Mouse (Mus musculus) forebrain, postnatal 0 days (tissue): ENCODE results near the gene Tmbim7. TPM values are rescaled to one million over a fixed set of nuclear protein-coding genes. Genes with fewer than 3 reads are reported as not detected.

Experiments used
- ATAC-seq: fragments of 200-750 bp; cut with Nextera tagmentation; 2 replicates; pipeline ENCODE4 v1.8.0; 2017; ENCODE audit warnings: mild to moderate bottlenecking, moderate library complexity
- DNase-seq: peaks from one replicate; pipeline ENCODE4 v3.0.0-alpha.2; 2015
- H3K27ac ChIP-seq: fragments of 300-500 bp; sonication (generic); 2 replicates; pipeline ENCODE4 v1.5.1; 2014; ENCODE audit warnings: low read depth, mild to moderate bottlenecking, antibody characterized with exemption, low read length, moderate library complexity, mixed read lengths
- H3K27me3 ChIP-seq: fragments of 300-500 bp; sonication (generic); 2 replicates; pipeline ENCODE4 v1.6.1; 2014; ENCODE audit warnings: mild to moderate bottlenecking, low read length, mixed read lengths; ENCODE audit not compliant: insufficient read depth
- H3K36me3 ChIP-seq: fragments of 300-500 bp; sonication (generic); 2 replicates; pipeline ENCODE4 v1.6.1; 2014; ENCODE audit warnings: mild to moderate bottlenecking, moderate library complexity; ENCODE audit not compliant: insufficient read depth
- H3K4me1 ChIP-seq: fragments of 300-500 bp; sonication (generic); 2 replicates; pipeline ENCODE4 v1.6.1; 2014; ENCODE audit warnings: antibody characterized with exemption; ENCODE audit not compliant: insufficient read depth
- H3K4me2 ChIP-seq: fragments of 300-500 bp; sonication (generic); 2 replicates; pipeline ENCODE4 v1.6.1; 2014; ENCODE audit warnings: low read depth, mild to moderate bottlenecking, moderate library complexity
- H3K4me3 ChIP-seq: fragments of 300-500 bp; sonication (generic); 2 replicates; pipeline ENCODE4 v1.5.1; 2014; ENCODE audit warnings: low read depth, low read length, mixed read lengths
- H3K9ac ChIP-seq: fragments of 300-500 bp; sonication (generic); 2 replicates; pipeline ENCODE4 v1.6.1; 2014; ENCODE audit warnings: mild to moderate bottlenecking
- H3K9me3 ChIP-seq: fragments of 300-500 bp; sonication (generic); 2 replicates; pipeline ENCODE4 v1.6.1; 2016; ENCODE audit warnings: low read length
- CTCF ChIP-seq: sonication (generic); IDR thresholded peaks from 2 replicates; pipeline ENCODE4 v1.5.1; 2016; ENCODE audit warnings: antibody characterized with exemption, control low read depth, low read depth
- WGBS: fragments of 180-500 bp; shearing (Covaris S2); extraction: QIAGEN DNeasy Blood & Tissue Kit; methylation state at CpG from one replicate; pipeline ENCODE4 v1.1.7; 2014; 5-methylcytosine and 5-hydroxymethylcytosine counted together
- microRNA-seq, 2 experiments: library from miRNA; unstranded; fragments of <30 nt; microRNA quantifications; one replicate each; pipeline ENCODE4; 2016
- polyA plus RNA-seq: library from polyadenylated mRNA; unstranded; fragments of >200 nt; fragmentation: Nextera tagmentation; extraction: Ambion mirVana; gene quantifications from 2 replicates; pipeline ENCODE4 v1.2.1, GENCODE M21; 2015
- total RNA-seq: library from RNA; depleted of rRNA; stranded (reverse); fragments of >200 nt; gene quantifications from 2 replicates; pipeline ENCODE4 v1.2.3, GENCODE M21; 2014; rRNA removed

Tmbim7 gene
- total and polyA plus RNA-seq, 2 experiments from 2014 or later = not detected

GRCm38 (mm10) chr5:3728820-3729219, 77.8 kb downstream of the Tmbim7 start:
- Histone ChIP-seq H3K4me2 (no peak overlapping the region), H3K9ac (no peak overlapping the region), H3K9me3 (no peaks in the 10 kb centered on the region), H3K4me3 (no peak overlapping the region), H3K27ac (no peak overlapping the region), H3K27me3 (no peaks in the 10 kb centered on the region), H3K4me1 (no peaks in the 10 kb centered on the region), H3K36me3 (peaks cover 6% of the 10 kb centered on the region)
- no peak for DNase-seq
- 69% methylated on average over 5 of the region's 5 CpGs for WGBS
- no peak for ATAC-seq
- no peak for TF ChIP-seq CTCF

Small RNAs within 50 kb of the gene (microRNA-seq; reads per million reads assigned to microRNA genes)
- gene Gm22926 = 0 reads per million in 2 experiments
- 0 reads per million in 2 experiments for gene Gm26238

Other genes with a start within 250 kb of the Tmbim7 start
- 36.5 and 41.5 TPM in 2 replicates for gene Fam133b, start 107.3 kb upstream of the Tmbim7 start, total RNA-seq
- 21.9 and 22.9 TPM in 2 replicates for gene Fam133b, start 107.3 kb upstream of the Tmbim7 start, polyA plus RNA-seq
- 4.9 and 5.2 TPM in 2 replicates for gene 1700109H08Rik, start 79.6 kb upstream of the Tmbim7 start, total RNA-seq
- 0.69 and 1.1 TPM in 2 replicates for gene 1700109H08Rik, start 79.6 kb upstream of the Tmbim7 start, polyA plus RNA-seq
- 16.7 and 20.3 TPM in 2 replicates for gene Pex1, start 55.1 kb upstream of the Tmbim7 start, total RNA-seq
- gene Pex1, start 55.1 kb upstream of the Tmbim7 start, polyA plus RNA-seq = 10.5 and 16.6 TPM in 2 replicates
- gene Rbm48, start 54.6 kb upstream of the Tmbim7 start, total RNA-seq = 16.2 and 19.8 TPM in 2 replicates
- gene Rbm48, start 54.6 kb upstream of the Tmbim7 start, polyA plus RNA-seq = 19.1 and 19.6 TPM in 2 replicates
- gene Gatad1, start 6.0 kb downstream of the Tmbim7 start, total RNA-seq = 109 and 120 TPM in 2 replicates
- 77.6 and 79.0 TPM in 2 replicates for gene Gatad1, start 6.0 kb downstream of the Tmbim7 start, polyA plus RNA-seq
- 74.0 and 81.1 TPM in 2 replicates for gene Ankib1, start 151.7 kb downstream of the Tmbim7 start, total RNA-seq
- gene Ankib1, start 151.7 kb downstream of the Tmbim7 start, polyA plus RNA-seq = 10.5 and 17.2 TPM in 2 replicates
- 50.2 and 53.0 TPM in 2 replicates for gene Krit1, start 152.0 kb downstream of the Tmbim7 start, total RNA-seq
- 19.7 and 27.5 TPM in 2 replicates for gene Krit1, start 152.0 kb downstream of the Tmbim7 start, polyA plus RNA-seq
- gene Lrrd1, start 194.0 kb downstream of the Tmbim7 start, total RNA-seq = not detected in 2 replicates
- not detected in 2 replicates for gene Lrrd1, start 194.0 kb downstream of the Tmbim7 start, polyA plus RNA-seq
- gene Mterf1a, start 242.8 kb downstream of the Tmbim7 start, total RNA-seq = 6.3 and 8.5 TPM in 2 replicates
- 4.5 and 5.3 TPM in 2 replicates for gene Mterf1a, start 242.8 kb downstream of the Tmbim7 start, polyA plus RNA-seq